Mouse (Mus musculus): ENCODE measurements around the gene Znrf2. TPM values are rescaled to one million over a fixed set of nuclear protein-coding genes. Genes with fewer than 3 reads are reported as not detected.

Znrf2 gene
- polyA plus RNA-seq, 1 experiment from 2014 or later = 2.3 TPM

Other genes with a start within 250 kb of the Znrf2 start
- 26.5 and 28.8 TPM in 2 replicates for gene Plekha8, start 221.8 kb upstream of the Znrf2 start, polyA plus RNA-seq (2014; fragmentation: Nextera tagmentation; extraction: Ambion mirVana)
- gene Fkbp14, start 219.6 kb upstream of the Znrf2 start, polyA plus RNA-seq (2014; fragmentation: Nextera tagmentation; extraction: Ambion mirVana) = 19.2 and 20.4 TPM in 2 replicates
- gene Mturn, start 135.3 kb upstream of the Znrf2 start, polyA plus RNA-seq (2014; fragmentation: Nextera tagmentation; extraction: Ambion mirVana) = 7.0 and 7.8 TPM in 2 replicates
- 2.2 and 2.4 TPM in 2 replicates for gene Nod1, start 155.7 kb downstream of the Znrf2 start, polyA plus RNA-seq (2014; fragmentation: Nextera tagmentation; extraction: Ambion mirVana)
- 8.3 and 11.3 TPM in 2 replicates for gene Ggct, start 176.0 kb downstream of the Znrf2 start, polyA plus RNA-seq (2014; fragmentation: Nextera tagmentation; extraction: Ambion mirVana)
- gene Gars, start 221.1 kb downstream of the Znrf2 start, polyA plus RNA-seq (2014; fragmentation: Nextera tagmentation; extraction: Ambion mirVana) = 167 and 172 TPM in 2 replicates

Data from limb, embryonic 11.5 days (tissue).